Mouse (Mus musculus): ENCODE measurements around the gene Ccdc144b.

Ccdc144b gene

DNA sequence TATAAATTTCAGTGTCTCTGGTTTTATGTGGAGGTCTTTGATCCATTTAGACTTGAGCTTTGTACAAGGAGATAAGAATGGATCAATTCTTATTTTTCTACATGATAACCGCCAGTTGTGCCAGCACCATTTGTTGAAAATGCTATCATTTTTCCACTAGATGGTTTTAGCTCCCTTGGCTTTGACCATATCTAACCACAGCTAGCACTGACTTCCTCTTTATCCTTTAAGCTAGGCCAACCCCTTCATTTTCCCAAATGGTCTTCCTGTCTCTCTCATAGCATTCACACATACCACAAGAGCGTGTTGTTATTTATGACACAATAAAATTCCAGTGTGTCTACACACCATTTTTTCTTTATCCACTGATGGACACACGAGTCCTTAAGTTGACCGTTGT, 23.4 kb downstream of the Ccdc144b start:
- DNase-seq (ENCODE audit: low read depth, low spot score): no peak

- DNase-seq (ENCODE audit: low read depth, low spot score): no peak
Measured at GRCm38 (mm10) chr3:36025732-36026131, 27.6 kb downstream of the Ccdc144b start.

DNA sequence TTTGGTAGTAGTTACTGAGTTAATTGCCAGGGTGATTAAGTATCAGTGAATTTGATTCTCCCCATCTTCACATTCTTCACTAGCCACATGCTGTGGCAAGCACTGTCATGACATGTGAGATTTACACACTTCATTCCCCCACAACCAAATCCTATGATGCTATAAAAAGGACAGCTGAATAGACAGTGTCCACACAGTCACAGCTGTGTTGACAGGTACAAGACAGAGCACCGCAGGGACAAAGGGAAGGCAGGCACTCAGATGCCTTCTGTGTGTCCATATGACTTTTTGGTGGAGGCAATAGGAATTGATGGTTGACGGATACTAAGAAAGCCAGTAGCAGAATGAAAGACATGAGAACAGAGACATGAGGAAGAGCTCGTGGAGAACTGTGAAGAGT, 42.1 kb downstream of the Ccdc144b start:
- no peak for DNase-seq (ENCODE audit: low read depth, low spot score)

- no peak for DNase-seq (ENCODE audit: low read depth, low spot score)
Measured at GRCm38 (mm10) chr3:36008411-36009154, 44.8 kb downstream of the Ccdc144b start.

GRCm38 (mm10) chr3:36004028-36004895, 49.1 kb downstream of the Ccdc144b start:
- no peak for DNase-seq (ENCODE audit: low read depth, low spot score)

- DNase-seq (ENCODE audit: low read depth, low spot score): peak; percentile 99
Measured at GRCm38 (mm10) chr3:36000275-36001239, 52.8 kb downstream of the Ccdc144b start, which contains the start of gene Mccc1. Mccc1 (minus strand) TSS chr3:36000678.

GRCm38 (mm10) chr3:35994552-35995531, 58.5 kb downstream of the Ccdc144b start:
- DNase-seq (ENCODE audit: low read depth, low spot score): peak; percentile 59

- no peak for DNase-seq (ENCODE audit: low read depth, low spot score)
Measured at GRCm38 (mm10) chr3:35990715-35991114, 62.6 kb downstream of the Ccdc144b start.

GRCm38 (mm10) chr3:35988031-35988430, 65.3 kb downstream of the Ccdc144b start:
- no peak for DNase-seq (ENCODE audit: low read depth, low spot score)

DNA sequence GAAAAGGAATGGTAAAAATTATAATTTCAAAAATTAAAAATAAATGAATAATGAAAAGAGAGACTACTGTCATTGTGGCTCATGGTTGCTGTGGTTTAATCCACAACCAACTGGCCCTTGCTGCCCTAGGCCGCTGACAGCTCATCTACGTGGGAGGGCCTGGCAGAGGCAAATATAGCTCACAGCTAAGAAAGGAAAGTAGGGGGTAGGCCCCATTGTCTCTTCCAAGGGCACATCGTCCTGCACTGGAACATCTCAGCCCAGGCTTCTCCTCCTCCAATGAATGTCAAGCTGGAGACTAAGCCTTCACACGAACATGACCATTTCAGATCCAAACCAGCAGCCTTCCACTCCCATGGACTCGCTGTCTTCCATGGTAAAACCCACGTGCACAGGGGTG, 67.1 kb downstream of the Ccdc144b start:
- no peak for DNase-seq (ENCODE audit: low read depth, low spot score)

DNA sequence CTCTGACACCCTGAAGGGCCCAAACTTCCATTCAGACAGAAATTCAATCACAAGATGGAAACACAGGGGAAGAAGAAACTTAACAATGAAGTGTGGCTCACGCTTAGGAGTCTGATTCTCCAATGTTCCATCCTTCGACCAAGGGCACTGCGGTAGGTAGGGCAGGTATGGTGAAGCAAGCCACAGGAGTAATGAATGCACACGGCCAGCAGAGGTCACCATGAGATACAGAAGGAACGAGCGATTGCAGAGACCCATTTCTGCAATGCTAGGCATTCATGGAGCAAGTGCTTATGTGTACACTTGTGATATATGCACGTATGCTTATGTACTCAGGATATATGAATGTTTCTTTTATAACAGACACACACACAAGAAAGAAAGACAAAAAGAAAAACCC, 79.8 kb downstream of the Ccdc144b start:
- DNase-seq (ENCODE audit: low read depth, low spot score): peak; percentile 87

GRCm38 (mm10) chr3:35972985-35973384, 80.4 kb downstream of the Ccdc144b start:
- peak; percentile 69 for DNase-seq (ENCODE audit: low read depth, low spot score)

DNA sequence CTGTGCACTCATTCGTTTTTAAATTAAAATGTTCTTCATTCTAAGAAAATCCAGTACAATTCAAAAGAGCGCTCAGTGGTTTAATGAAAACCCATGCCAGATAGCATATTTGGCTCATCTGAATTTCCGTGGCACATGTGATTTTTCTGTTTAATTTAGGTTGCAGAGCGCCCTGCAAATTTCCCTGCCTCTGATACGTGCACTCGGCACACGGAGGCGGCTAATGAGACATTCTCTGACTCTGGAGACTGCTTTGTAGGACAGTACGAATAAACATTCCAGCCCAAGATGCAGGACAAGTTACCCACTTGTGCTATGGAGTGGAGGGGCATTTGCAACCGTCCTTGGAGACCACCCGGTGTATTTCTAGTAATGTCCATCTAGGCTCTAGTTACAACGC, 82.2 kb downstream of the Ccdc144b start:
- DNase-seq (ENCODE audit: low read depth, low spot score): no peak

DNA sequence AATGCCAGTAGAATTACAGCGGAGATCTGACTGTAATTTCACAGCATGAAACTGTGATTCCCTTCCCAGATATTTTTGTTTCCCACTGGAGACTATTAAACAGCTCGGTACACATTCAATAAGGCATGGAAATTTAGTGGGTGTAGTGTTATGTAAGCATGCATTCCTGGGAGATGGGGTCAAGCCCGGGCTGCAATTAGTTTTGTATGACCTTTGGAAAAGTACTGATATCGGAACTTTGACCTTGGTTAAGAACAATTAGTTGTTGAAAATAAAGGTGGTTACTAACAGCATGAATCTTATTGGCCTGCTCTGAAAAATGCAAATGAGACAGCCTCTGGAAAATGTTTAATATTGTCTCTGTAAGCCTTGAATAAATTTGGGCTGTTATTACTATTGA, 82.9 kb downstream of the Ccdc144b start:
- no peak for DNase-seq (ENCODE audit: low read depth, low spot score)

GRCm38 (mm10) chr3:35967366-35967921, 85.9 kb downstream of the Ccdc144b start:
- DNase-seq (ENCODE audit: low read depth, low spot score): no peak

DNA sequence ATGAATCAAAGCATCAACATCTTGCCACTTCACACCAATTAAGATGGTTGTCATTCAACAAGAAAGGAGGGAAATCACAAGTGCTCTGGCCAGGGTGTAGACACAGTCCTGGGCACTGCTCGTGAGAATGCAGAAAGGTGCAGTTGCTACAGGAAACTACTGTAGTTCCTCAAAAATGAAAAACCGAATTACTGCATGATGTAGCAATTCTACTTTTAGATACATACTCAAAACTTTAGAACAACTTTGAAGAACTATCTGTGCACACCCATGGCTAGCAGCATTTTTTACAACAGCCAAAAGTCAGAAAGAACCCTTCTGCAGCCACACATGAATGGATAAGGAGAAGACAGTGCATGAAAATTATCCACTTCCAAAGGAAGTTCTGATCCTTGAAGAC, 86.9 kb downstream of the Ccdc144b start:
- no peak for DNase-seq (ENCODE audit: low read depth, low spot score)

DNA sequence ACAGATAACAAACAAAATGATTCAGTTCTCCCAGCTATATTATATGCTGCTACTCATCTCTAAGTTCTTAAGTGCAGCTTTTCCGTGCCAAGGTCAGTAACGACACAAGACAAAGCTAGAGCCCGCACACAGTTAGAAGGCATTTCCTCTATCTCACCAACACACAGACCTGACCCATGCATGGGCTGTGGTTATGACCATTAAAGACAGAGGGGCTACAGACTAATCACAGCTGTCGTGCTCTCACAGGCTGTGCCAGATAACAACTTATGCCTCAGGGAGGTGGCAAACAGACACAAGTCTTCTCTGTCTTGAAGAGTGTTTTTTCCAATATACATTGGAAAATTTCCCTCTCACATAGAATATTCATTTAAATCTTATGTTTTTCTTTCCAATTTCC, 88.4 kb downstream of the Ccdc144b start:
- DNase-seq (ENCODE audit: low read depth, low spot score): no peak

- DNase-seq (ENCODE audit: low read depth, low spot score): no peak
Measured at GRCm38 (mm10) chr3:35963921-35964320, 89.4 kb downstream of the Ccdc144b start.

DNA sequence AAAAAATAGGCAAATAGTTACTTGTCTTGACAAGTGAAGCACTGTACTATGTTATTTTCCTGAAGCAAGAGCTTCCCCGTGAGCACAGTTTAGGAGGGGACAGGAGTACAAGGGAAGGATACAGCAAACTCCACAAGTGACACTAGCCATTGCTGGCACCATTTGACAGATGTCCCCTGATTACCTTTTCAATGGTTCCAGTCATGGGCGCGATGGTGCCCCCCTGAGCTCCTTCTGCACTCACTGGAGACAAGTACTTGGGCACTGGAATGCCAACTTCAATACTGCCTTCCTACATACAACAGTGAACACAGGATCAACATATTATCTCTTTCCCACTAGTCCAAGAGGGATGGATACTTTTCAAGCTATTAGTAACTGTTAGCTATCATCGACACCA, 89.9 kb downstream of the Ccdc144b start:
- no peak for DNase-seq (ENCODE audit: low read depth, low spot score)

GRCm38 (mm10) chr3:35962967-35963366, 90.4 kb downstream of the Ccdc144b start:
- DNase-seq (ENCODE audit: low read depth, low spot score): no peak
